Mouse (Mus musculus): ENCODE data around the gene Prpf3. TPM values are rescaled to one million over a fixed set of nuclear protein-coding genes. Genes with fewer than 3 reads are reported as not detected.

Prpf3 gene
- total and polyA plus RNA-seq, 2 experiments from 2014 or later: 9.3 to 26.9 TPM

DNA sequence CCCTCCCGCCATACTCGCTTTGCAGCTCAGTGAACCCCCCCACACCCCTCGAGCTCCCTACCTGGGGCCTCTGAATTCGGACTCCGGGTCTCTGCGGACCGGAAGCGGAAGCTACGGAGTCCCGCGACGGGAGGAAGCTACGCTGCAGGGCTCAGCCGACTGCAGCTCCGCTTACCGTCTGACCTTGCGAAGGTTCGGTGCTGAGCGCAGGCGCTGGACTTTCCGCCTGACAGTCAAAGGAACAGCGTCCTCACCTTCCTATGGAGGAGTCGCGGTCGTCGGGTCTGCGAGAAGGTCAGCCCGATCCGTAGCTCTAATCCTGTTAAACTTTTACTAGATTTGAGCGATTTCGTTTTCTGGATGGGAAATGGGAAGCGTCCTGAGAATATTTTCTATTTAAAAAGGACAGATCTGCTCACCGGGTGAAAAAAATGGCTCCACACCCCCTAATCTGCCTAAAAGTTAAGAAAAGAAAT is 15.7 kb upstream of the Prpf3 start, which contains the start of gene Mrps21:
Mrps21 (minus strand) TSS at position 128 of the 476 bp plus-strand sequence.
- Histone ChIP-seq H3K4me1 (ENCODE audit: insufficient read depth, low read length) (peaks cover 4% of the 10 kb centered on the region), H3K27ac (ENCODE audit: low read depth, low read length) (peak within 1 kb of the TSS; percentile 77; the same call in 1 of the 2 replicates), H3K27me3 (ENCODE audit: insufficient read depth, low read length) (no peaks in the 10 kb centered on the region), H3K36me3 (ENCODE audit: insufficient read depth, low read length) (peaks cover 6% of the 10 kb centered on the region), H3K9me3 (ENCODE audit: low read length) (no peaks in the 10 kb centered on the region), H3K4me3 (ENCODE audit: low read depth, low read length) (peak within 1 kb of the TSS; percentile 54), H3K4me2 (ENCODE audit: low read depth, low read length, poor library complexity, severe bottlenecking) (peak within 1 kb of the TSS; percentile 64), H3K9ac (replicated peaks; ENCODE audit: low read length, poor library complexity, severe bottlenecking) (peak within 1 kb of the TSS; percentile 65)
- no peak for TF ChIP-seq CTCF (IDR thresholded peaks at IDR 0.05)
- WGBS: 0% methylated on average over 33 of the region's 33 CpGs
- peak; percentile 92 for DNase-seq (ENCODE audit: low spot score)
- peak; percentile 92 for ATAC-seq (ENCODE audit: low FRiP score)

DNA sequence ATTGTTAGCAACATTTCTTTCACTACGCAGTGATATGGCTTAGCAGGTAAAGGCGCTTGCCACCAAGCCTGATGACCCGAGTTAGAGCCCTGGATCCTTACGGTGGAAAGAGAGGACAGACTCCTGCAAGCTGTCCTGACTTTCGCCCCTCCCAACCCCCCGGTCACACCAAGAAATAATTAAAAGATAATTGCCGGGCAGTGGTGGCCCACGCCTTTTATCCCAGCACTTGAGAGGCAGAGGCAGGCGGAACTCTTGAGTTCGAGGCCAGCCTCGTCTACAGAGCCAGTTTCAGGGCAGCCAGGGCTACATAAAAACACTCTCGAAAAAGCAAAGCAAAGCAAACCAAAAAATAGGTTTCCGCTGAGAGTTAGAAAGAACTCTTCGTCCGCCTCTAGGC is 15.3 kb upstream of the Prpf3 start:
- Histone ChIP-seq H3K4me2 (ENCODE audit: low read depth, low read length, poor library complexity, severe bottlenecking) (peak overlapping the region; percentile 64), H3K4me3 (ENCODE audit: low read depth, low read length) (peak overlapping the region; percentile 54), H3K9ac (replicated peaks; ENCODE audit: low read length, poor library complexity, severe bottlenecking) (peak overlapping the region; percentile 65), H3K27me3 (ENCODE audit: insufficient read depth, low read length) (no peaks in the 10 kb centered on the region), H3K9me3 (ENCODE audit: low read length) (no peaks in the 10 kb centered on the region), H3K27ac (ENCODE audit: low read depth, low read length) (peak overlapping the region; percentile 77; the same call in 1 of the 2 replicates), H3K4me1 (ENCODE audit: insufficient read depth, low read length) (peaks cover 4% of the 10 kb centered on the region), H3K36me3 (ENCODE audit: insufficient read depth, low read length) (peaks cover 6% of the 10 kb centered on the region)
- peak; percentile 20; the same call in 1 of the 2 replicates for ATAC-seq (ENCODE audit: low FRiP score)
- TF ChIP-seq CTCF (IDR thresholded peaks at IDR 0.05): no peak
- DNase-seq (ENCODE audit: low spot score): no peak
- 6% methylated on average over 15 of the region's 15 CpGs for WGBS

DNA sequence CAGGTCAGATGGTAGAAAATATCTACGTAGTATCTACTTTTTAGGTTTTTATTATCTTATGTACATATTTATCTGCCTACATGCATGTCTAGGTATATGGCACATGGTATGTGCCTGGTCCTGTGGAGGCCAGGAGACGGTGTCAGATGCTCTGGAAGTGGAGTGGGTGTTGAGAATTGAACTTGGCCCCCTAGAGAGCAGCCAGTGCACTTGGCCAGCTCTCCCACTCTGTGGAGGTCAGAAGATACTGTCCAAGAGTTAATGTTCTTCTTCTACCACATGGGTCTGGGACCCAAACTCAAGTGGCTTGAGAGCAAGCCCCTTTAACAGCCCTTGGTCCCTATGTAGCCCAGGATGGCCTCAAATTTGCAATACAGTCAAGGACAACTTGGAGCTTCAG is 11.7 kb upstream of the Prpf3 start:
- Histone ChIP-seq H3K4me2 (ENCODE audit: low read depth, low read length, poor library complexity, severe bottlenecking) (no peak overlapping the region), H3K4me3 (ENCODE audit: low read depth, low read length) (no peak overlapping the region), H3K27ac (ENCODE audit: low read depth, low read length) (no peak overlapping the region), H3K27me3 (ENCODE audit: insufficient read depth, low read length) (no peaks in the 10 kb centered on the region), H3K36me3 (ENCODE audit: insufficient read depth, low read length) (peaks cover 8% of the 10 kb centered on the region), H3K4me1 (ENCODE audit: insufficient read depth, low read length) (peaks cover 4% of the 10 kb centered on the region), H3K9me3 (ENCODE audit: low read length) (no peaks in the 10 kb centered on the region), H3K9ac (replicated peaks; ENCODE audit: low read length, poor library complexity, severe bottlenecking) (no peak overlapping the region)
- no peak for DNase-seq (ENCODE audit: low spot score)
- no peak for TF ChIP-seq CTCF (IDR thresholded peaks at IDR 0.05)
- no peak for ATAC-seq (ENCODE audit: low FRiP score)
- WGBS: 90% methylated on average over 2 of the region's 2 CpGs

DNA sequence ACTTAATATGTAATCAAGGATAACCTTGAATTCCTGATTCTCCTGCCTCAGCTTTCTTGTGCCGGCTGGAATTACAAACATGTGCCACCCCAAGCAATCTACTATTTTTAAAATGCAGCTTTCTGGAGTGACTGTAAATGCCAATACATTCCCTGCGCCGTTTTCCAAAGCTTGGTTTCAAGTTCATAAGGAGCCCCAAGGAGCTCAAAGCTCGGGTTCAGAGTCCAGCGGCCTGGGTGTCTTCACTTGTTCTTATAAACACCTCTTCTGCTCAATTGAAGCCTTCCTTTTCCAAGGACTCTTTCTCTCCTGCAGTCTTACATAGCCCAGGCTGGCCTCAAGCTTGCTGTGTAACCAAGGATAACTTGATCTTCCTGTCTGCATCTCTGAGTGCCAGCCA is 10.4 kb upstream of the Prpf3 start:
- DNase-seq (ENCODE audit: low spot score) (no peak), ATAC-seq (ENCODE audit: low FRiP score) (no peak)
- no peak overlapping the region for H3K4me3 ChIP-seq (ENCODE audit: low read depth, low read length)
- no peak overlapping the region for H3K27ac ChIP-seq (ENCODE audit: low read depth, low read length)
- TF ChIP-seq CTCF (IDR thresholded peaks at IDR 0.05): no peak
- no peak overlapping the region for H3K9ac ChIP-seq (replicated peaks; ENCODE audit: low read length, poor library complexity, severe bottlenecking)
- no peaks in the 10 kb centered on the region for H3K4me1 ChIP-seq (ENCODE audit: insufficient read depth, low read length)
- no peak overlapping the region for H3K4me2 ChIP-seq (ENCODE audit: low read depth, low read length, poor library complexity, severe bottlenecking)
- WGBS: 94% methylated on average over 5 of the region's 5 CpGs
- H3K36me3 ChIP-seq (ENCODE audit: insufficient read depth, low read length): peaks cover 8% of the 10 kb centered on the region
- H3K27me3 ChIP-seq (ENCODE audit: insufficient read depth, low read length): no peaks in the 10 kb centered on the region
- H3K9me3 ChIP-seq (ENCODE audit: low read length): no peaks in the 10 kb centered on the region

DNA sequence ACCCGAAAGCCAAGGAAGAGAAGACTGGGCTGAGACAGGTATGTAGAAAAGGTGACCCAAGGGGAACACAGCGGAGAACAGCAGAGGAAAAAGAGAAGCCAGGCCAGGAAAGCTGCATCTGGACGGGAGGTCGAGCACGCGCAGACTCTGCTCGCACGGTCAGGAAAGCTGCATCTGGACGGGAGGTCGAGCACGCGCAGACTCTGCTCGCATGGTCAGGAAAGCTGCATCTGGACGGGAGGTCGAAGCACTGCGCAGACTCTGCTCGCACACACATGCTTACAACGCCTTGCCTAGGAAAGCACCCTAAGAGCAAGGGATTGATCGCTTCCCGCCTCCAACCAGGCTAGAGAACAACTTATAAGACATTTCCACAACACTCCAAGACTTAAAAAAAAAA is 9.9 kb upstream of the Prpf3 start:
- ATAC-seq (ENCODE audit: low FRiP score) (no peak), DNase-seq (ENCODE audit: low spot score) (no peak)
- no peak for TF ChIP-seq CTCF (IDR thresholded peaks at IDR 0.05)
- Histone ChIP-seq H3K36me3 (ENCODE audit: insufficient read depth, low read length) (peaks cover 8% of the 10 kb centered on the region), H3K9ac (replicated peaks; ENCODE audit: low read length, poor library complexity, severe bottlenecking) (no peak overlapping the region), H3K27me3 (ENCODE audit: insufficient read depth, low read length) (no peaks in the 10 kb centered on the region), H3K4me3 (ENCODE audit: low read depth, low read length) (no peak overlapping the region), H3K27ac (ENCODE audit: low read depth, low read length) (no peak overlapping the region), H3K4me1 (ENCODE audit: insufficient read depth, low read length) (no peaks in the 10 kb centered on the region), H3K4me2 (ENCODE audit: low read depth, low read length, poor library complexity, severe bottlenecking) (no peak overlapping the region), H3K9me3 (ENCODE audit: low read length) (no peaks in the 10 kb centered on the region)
- 95% methylated on average over 20 of the region's 20 CpGs for WGBS

DNA sequence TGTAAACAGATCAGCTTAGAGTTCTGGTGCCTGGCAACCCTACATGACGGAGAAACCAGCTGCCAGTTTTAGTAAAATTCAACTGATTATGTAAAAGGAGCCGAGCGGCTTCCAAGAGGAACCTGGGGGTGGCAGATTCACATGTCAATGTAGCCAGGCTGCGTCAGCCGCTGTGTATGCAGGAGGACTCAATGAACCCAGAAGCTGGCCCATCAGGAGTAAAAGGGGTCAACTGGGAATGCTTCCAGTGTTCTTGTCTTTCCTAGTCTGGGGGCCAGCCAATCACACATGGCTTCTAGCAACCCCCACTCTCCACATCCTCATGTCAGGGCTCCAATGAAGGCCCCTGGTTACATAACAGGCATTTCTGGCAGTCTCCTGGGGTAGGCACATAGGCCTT is 9.4 kb upstream of the Prpf3 start:
- Histone ChIP-seq H3K4me3 (ENCODE audit: low read depth, low read length) (no peak overlapping the region), H3K9ac (replicated peaks; ENCODE audit: low read length, poor library complexity, severe bottlenecking) (no peak overlapping the region), H3K9me3 (ENCODE audit: low read length) (no peaks in the 10 kb centered on the region), H3K27me3 (ENCODE audit: insufficient read depth, low read length) (no peaks in the 10 kb centered on the region), H3K36me3 (ENCODE audit: insufficient read depth, low read length) (peaks cover 8% of the 10 kb centered on the region), H3K4me1 (ENCODE audit: insufficient read depth, low read length) (no peaks in the 10 kb centered on the region), H3K27ac (ENCODE audit: low read depth, low read length) (no peak overlapping the region), H3K4me2 (ENCODE audit: low read depth, low read length, poor library complexity, severe bottlenecking) (no peak overlapping the region)
- no peak for DNase-seq (ENCODE audit: low spot score)
- no peak for ATAC-seq (ENCODE audit: low FRiP score)
- WGBS: 86% methylated on average over 5 of the region's 5 CpGs
- TF ChIP-seq CTCF (IDR thresholded peaks at IDR 0.05): no peak

Measured in midbrain, postnatal 0 days (tissue).